Mouse (Mus musculus): ENCODE measurements around the gene Slc22a14.

- no peak for TF ChIP-seq POLR2A (IDR thresholded peaks at IDR 0.05; ENCODE audit: insufficient read length, low read depth)
- TF ChIP-seq CEBPB (IDR thresholded peaks at IDR 0.05; ENCODE audit: insufficient read depth, poor library complexity, severe bottlenecking) = no peak
- no peak for TF ChIP-seq USF1 (IDR thresholded peaks at IDR 0.05; ENCODE audit: low read depth)
- no peak for TF ChIP-seq MAX (IDR thresholded peaks at IDR 0.05; ENCODE audit: low read depth)
- TF ChIP-seq E2F4 (IDR thresholded peaks at IDR 0.05; ENCODE audit: insufficient read depth) = no peak
- TF ChIP-seq REST (IDR thresholded peaks at IDR 0.05; ENCODE audit: insufficient read depth, insufficient read length) = no peak
- TF ChIP-seq MYOG (IDR thresholded peaks at IDR 0.05; ENCODE audit: control insufficient read depth in 1 of 3, insufficient read depth in 1 of 3, insufficient read length in 2 of 3, low read depth in 2 of 3) = no peak
- TF ChIP-seq MYOD1 (IDR thresholded peaks at IDR 0.05; ENCODE audit: control insufficient read depth in 1 of 3, insufficient read length in 2 of 3, low read depth in 2 of 3) = no peak
- TF ChIP-seq POLR2AphosphoS2 (IDR thresholded peaks at IDR 0.05; ENCODE audit: insufficient read length, low read depth) = no peak
- no peak for TF ChIP-seq TCF3 (IDR thresholded peaks at IDR 0.05; ENCODE audit: insufficient read length, low read depth)
- no peak for TF ChIP-seq SRF (IDR thresholded peaks at IDR 0.05; ENCODE audit: control insufficient read depth, insufficient read length, low read depth)
- TF ChIP-seq TCF12 (IDR thresholded peaks at IDR 0.05; ENCODE audit: insufficient read depth, poor library complexity, severe bottlenecking) = no peak
These were observed 9.7 kb upstream of the Slc22a14 start for GRCm38 (mm10) chr9:119375008-119375407.

Data from myocyte (in vitro differentiated cells).